Mouse (Mus musculus) neural tube, embryonic 13.5 days (tissue): ENCODE data around the gene Scd3. TPM values are rescaled to one million over a fixed set of nuclear protein-coding genes. Genes with fewer than 3 reads are reported as not detected.

Experiments
- ATAC-seq: fragments of 200-750 bp; cut with Nextera tagmentation; 2 replicates; pipeline ENCODE4 v1.8.0; 2017; ENCODE audit warnings: low read depth, mild to moderate bottlenecking, moderate TSS enrichment, moderate library complexity
- H3K27ac ChIP-seq: fragments of 300-500 bp; sonication (generic); replicated peaks from 2 replicates; pipeline ENCODE4 v1.5.1; 2015; ENCODE audit warnings: moderate library complexity, mild to moderate bottlenecking, inconsistent platforms
- H3K27me3 ChIP-seq: fragments of 300-500 bp; sonication (generic); 2 replicates; pipeline ENCODE4 v1.6.1; 2015; ENCODE audit warnings: mild to moderate bottlenecking, inconsistent platforms
- H3K36me3 ChIP-seq: fragments of 300-500 bp; sonication (generic); 2 replicates; pipeline ENCODE4 v1.6.1; 2015; ENCODE audit warnings: mild to moderate bottlenecking, inconsistent platforms
- H3K4me1 ChIP-seq: fragments of 300-500 bp; sonication (generic); replicated peaks from 2 replicates; pipeline ENCODE4 v1.6.1; 2015; ENCODE audit warnings: inconsistent platforms
- H3K4me2 ChIP-seq: fragments of 300-500 bp; sonication (generic); 2 replicates; pipeline ENCODE4 v1.6.1; 2015; ENCODE audit warnings: inconsistent platforms, mild to moderate bottlenecking, moderate library complexity
- H3K4me3 ChIP-seq: fragments of 300-500 bp; sonication (generic); 2 replicates; pipeline ENCODE4 v1.5.1; 2015; ENCODE audit warnings: mild to moderate bottlenecking, inconsistent platforms
- H3K9ac ChIP-seq: fragments of 300-500 bp; sonication (generic); 2 replicates; pipeline ENCODE4 v1.6.1; 2015; ENCODE audit warnings: moderate library complexity, mild to moderate bottlenecking, inconsistent platforms
- H3K9me3 ChIP-seq: fragments of 300-500 bp; sonication (generic); 2 replicates; pipeline ENCODE4 v1.6.1; 2016; ENCODE audit warnings: inconsistent platforms
- WGBS: fragments of 180-500 bp; shearing (Covaris S2); methylation state at CpG from one replicate; pipeline ENCODE4 v1.1.7; 2015; 5-methylcytosine and 5-hydroxymethylcytosine counted together
- polyA plus RNA-seq: library from polyadenylated mRNA; unstranded; fragments of >200 nt; fragmentation: Nextera tagmentation; extraction: Ambion mirVana; gene quantifications from 2 replicates; pipeline ENCODE4 v1.2.1, GENCODE M21; 2015

Scd3 gene
- polyA plus RNA-seq, 1 experiment from 2014 or later, result 2.9 TPM

DNA sequence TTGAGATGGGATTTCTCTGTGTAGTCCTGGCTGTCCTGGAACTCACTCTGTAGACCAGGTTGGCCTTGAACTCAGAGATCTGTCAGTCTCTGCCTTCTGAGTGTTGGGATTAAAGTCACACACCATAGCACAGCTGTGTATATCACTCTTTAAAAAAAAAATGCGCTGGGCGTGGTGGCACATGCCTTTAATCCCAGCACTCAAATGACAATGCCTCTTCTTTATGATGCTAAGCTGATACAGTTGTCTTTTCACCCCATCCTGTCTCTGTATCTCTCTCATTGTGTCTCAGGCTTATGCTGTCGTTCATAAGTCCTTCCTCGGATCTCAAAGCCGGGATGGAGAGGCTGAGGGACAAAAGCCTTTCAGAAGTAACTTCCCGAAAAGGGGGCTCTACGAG, 58.7 kb downstream of the Scd3 start:
- Histone ChIP-seq H3K27me3 (no peaks in the 10 kb centered on the region), H3K36me3 (no peaks in the 10 kb centered on the region), H3K4me3 (no peak overlapping the region), H3K4me1 (peaks cover 18% of the 10 kb centered on the region), H3K4me2 (no peak overlapping the region), H3K9ac (no peak overlapping the region), H3K9me3 (no peaks in the 10 kb centered on the region), H3K27ac (no peak overlapping the region)
- WGBS, result 80% methylated on average over 7 of the region's 7 CpGs
- ATAC-seq, result no peak

- H3K4me3 ChIP-seq, result no peak overlapping the region
- no peak overlapping the region for H3K27ac ChIP-seq
- H3K4me2 ChIP-seq, result no peak overlapping the region
- no peaks in the 10 kb centered on the region for H3K9me3 ChIP-seq
- WGBS, result 85% methylated on average over 3 of the region's 3 CpGs
- H3K27me3 ChIP-seq, result no peaks in the 10 kb centered on the region
- peaks cover 25% of the 10 kb centered on the region for H3K4me1 ChIP-seq
- no peaks in the 10 kb centered on the region for H3K36me3 ChIP-seq
- ATAC-seq, result no peak
- no peak overlapping the region for H3K9ac ChIP-seq
These were observed 60.5 kb downstream of the Scd3 start for GRCm38 (mm10) chr19:44263581-44263980.

- H3K4me3 ChIP-seq, result no peak overlapping the region
- no peak overlapping the region for H3K27ac ChIP-seq
- 76% methylated on average over 9 of the region's 9 CpGs for WGBS
- H3K4me1 ChIP-seq, result peaks cover 25% of the 10 kb centered on the region
- no peak overlapping the region for H3K4me2 ChIP-seq
- H3K36me3 ChIP-seq, result no peaks in the 10 kb centered on the region
- H3K27me3 ChIP-seq, result no peaks in the 10 kb centered on the region
- H3K9me3 ChIP-seq, result no peaks in the 10 kb centered on the region
- H3K9ac ChIP-seq, result no peak overlapping the region
- ATAC-seq, result no peak
These were observed 61.2 kb downstream of the Scd3 start for GRCm38 (mm10) chr19:44264226-44264625.

DNA sequence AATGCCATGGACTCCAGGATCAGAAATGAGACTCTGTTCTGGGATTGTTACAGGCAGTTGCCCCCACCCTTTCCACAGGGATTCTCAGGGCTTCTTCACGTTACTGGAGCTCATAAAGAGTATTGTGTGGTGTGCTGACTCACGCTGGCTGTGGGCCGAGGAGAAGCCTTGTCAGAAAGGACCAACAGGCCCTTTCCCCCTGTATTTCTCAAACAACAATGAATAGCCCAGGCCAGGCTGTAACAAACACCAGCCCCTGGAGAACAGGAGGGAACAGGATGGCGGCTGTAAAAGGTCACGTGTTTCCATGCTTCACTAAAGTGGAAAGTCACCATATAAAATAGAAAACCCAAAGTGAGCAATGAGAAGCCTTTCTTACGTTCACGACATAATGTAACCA, 62.2 kb downstream of the Scd3 start:
- Histone ChIP-seq H3K27ac (no peak overlapping the region; the same call in 1 of the 2 replicates), H3K4me2 (no peak overlapping the region), H3K27me3 (no peaks in the 10 kb centered on the region), H3K36me3 (no peaks in the 10 kb centered on the region), H3K9ac (no peak overlapping the region), H3K9me3 (no peaks in the 10 kb centered on the region), H3K4me1 (peaks cover 25% of the 10 kb centered on the region), H3K4me3 (no peak overlapping the region)
- 13% methylated on average over 7 of the region's 7 CpGs for WGBS
- ATAC-seq, result no peak

GRCm38 (mm10) chr19:44265911-44266337, 62.9 kb downstream of the Scd3 start:
- Histone ChIP-seq H3K4me3 (no peak overlapping the region), H3K27me3 (no peaks in the 10 kb centered on the region), H3K36me3 (no peaks in the 10 kb centered on the region), H3K4me1 (peaks cover 25% of the 10 kb centered on the region), H3K27ac (peak overlapping the region; percentile 95), H3K9ac (no peak overlapping the region), H3K4me2 (peak overlapping the region; percentile 80), H3K9me3 (no peaks in the 10 kb centered on the region)
- 18% methylated on average over 5 of the region's 5 CpGs for WGBS
- no peak for ATAC-seq

- ATAC-seq, result peak; percentile 15; the same call in 1 of the 2 replicates
- WGBS, result 1% methylated on average over 6 of the region's 6 CpGs
- H3K4me3 ChIP-seq, result peak overlapping the region; percentile 62
These were observed 63.4 kb downstream of the Scd3 start for GRCm38 (mm10) chr19:44266458-44266823.

DNA sequence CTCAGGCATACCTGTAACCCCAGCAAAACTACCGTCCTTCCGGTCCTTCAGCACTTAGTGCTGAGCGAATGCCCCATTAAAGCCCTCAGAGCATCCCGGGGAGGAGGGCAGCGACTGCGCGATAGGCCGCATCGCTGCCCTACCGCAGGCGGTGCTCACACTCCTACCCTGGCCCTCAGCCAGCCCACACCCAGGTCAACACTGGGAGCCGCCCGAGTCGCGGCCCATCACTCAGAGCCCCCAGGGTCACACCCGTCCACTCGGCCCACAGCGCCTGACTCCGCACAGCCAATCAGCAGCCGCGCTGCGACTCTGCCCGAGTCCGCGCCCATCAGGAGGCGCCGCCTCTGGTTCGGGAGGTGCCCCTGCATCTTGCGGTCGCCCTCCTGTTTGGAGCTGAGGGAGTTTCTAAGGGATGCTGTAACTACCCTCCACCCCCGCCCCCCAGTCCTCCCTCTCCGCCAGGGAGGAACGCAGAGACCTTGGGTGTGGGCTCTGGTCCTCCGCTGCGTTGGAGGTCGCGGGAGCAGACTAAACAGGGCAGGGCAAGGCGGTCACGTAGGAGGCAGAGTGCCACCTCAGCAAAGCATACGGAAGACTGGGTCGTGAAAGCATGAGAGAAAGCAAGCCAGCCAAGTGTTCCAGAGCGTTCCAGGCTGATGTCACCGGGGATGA, 63.9 kb downstream of the Scd3 start:
- peak overlapping the region; percentile 80 for H3K4me2 ChIP-seq
- H3K9me3 ChIP-seq, result no peaks in the 10 kb centered on the region
- peak overlapping the region; percentile 80 for H3K9ac ChIP-seq
- ATAC-seq, result peak; percentile 96
- H3K36me3 ChIP-seq, result no peaks in the 10 kb centered on the region
- peak overlapping the region; percentile 95 for H3K27ac ChIP-seq
- peak overlapping the region; percentile 62 for H3K4me3 ChIP-seq
- H3K4me1 ChIP-seq, result peaks cover 25% of the 10 kb centered on the region
- WGBS, result under 1% methylated on average over 42 of the region's 43 CpGs
- H3K27me3 ChIP-seq, result no peaks in the 10 kb centered on the region

More at GRCm38 (mm10) chr19:44266458-44266823, 63.4 kb downstream of the Scd3 start:
- Histone ChIP-seq H3K4me2 (peak overlapping the region; percentile 80), H3K27me3 (no peaks in the 10 kb centered on the region), H3K27ac (peak overlapping the region; percentile 95), H3K9ac (peak overlapping the region; percentile 80), H3K9me3 (no peaks in the 10 kb centered on the region), H3K4me1 (peaks cover 25% of the 10 kb centered on the region), H3K36me3 (no peaks in the 10 kb centered on the region)

DNA sequence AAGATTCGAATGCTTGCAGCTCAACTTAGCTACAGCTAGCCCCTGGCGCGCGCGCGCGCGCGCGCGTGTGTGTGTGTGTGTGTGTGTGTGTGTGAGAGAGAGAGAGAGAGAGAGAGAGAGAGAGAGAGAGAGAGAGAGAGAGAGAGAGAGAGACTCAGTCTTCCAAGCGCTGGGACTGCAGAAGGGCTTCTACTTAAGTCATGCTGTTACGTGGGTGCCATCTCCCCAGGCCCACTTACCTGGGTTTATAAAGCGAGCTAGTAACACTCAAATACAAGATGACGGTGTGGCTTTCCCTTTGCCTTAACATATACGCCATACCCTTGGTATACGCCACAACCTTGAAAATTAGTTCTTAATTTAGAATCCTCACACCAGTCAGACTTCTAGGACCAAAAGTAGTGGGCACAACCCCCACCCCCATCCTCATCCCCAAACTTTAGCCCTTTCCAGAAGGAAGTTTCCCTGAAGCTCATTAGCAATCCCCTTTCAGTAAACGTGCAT, 64.5 kb downstream of the Scd3 start:
- no peaks in the 10 kb centered on the region for H3K27me3 ChIP-seq
- H3K4me2 ChIP-seq, result peak overlapping the region; percentile 80
- H3K27ac ChIP-seq, result peak overlapping the region; percentile 95
- H3K9ac ChIP-seq, result peak overlapping the region; percentile 80
- H3K9me3 ChIP-seq, result no peaks in the 10 kb centered on the region
- peak; percentile 30 for ATAC-seq
- 11% methylated on average over 18 of the region's 18 CpGs for WGBS
- peak overlapping the region; percentile 62 for H3K4me3 ChIP-seq
- no peaks in the 10 kb centered on the region for H3K36me3 ChIP-seq
- peaks cover 25% of the 10 kb centered on the region for H3K4me1 ChIP-seq

GRCm38 (mm10) chr19:44273711-44274110, 70.6 kb downstream of the Scd3 start:
- ATAC-seq, result no peak
- Histone ChIP-seq H3K4me1 (no peaks in the 10 kb centered on the region; the same call in 1 of the 2 replicates), H3K27ac (no peak overlapping the region), H3K36me3 (no peaks in the 10 kb centered on the region), H3K9me3 (no peaks in the 10 kb centered on the region), H3K27me3 (no peaks in the 10 kb centered on the region), H3K9ac (no peak overlapping the region), H3K4me2 (no peak overlapping the region), H3K4me3 (no peak overlapping the region)
- WGBS, result 75% methylated on average over 4 of the region's 4 CpGs

DNA sequence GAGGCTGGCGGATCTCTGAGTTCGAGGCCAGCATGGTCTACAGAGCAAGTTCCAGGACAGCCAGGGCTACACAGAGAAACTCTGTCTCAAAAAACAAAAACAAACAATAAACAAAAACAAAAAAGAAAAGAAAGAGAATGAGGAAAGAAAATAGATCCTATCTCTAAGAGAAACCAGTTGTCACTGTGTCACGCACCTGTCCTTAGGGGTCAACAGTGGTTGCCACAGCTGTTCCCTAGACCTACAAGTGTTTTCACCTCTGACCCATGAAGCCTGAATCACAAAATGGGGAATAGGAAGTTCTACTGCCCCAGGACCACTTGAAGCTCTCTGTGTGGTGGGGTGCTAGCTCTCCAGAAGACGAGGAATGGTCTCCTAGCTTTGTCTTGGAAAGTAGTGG, 71.4 kb downstream of the Scd3 start:
- Histone ChIP-seq H3K9ac (no peak overlapping the region), H3K4me2 (no peak overlapping the region), H3K4me1 (no peaks in the 10 kb centered on the region; the same call in 1 of the 2 replicates), H3K4me3 (no peak overlapping the region), H3K27me3 (no peaks in the 10 kb centered on the region), H3K9me3 (no peaks in the 10 kb centered on the region), H3K36me3 (no peaks in the 10 kb centered on the region), H3K27ac (no peak overlapping the region)
- ATAC-seq, result no peak
- 91% methylated on average over 4 of the region's 4 CpGs for WGBS

DNA sequence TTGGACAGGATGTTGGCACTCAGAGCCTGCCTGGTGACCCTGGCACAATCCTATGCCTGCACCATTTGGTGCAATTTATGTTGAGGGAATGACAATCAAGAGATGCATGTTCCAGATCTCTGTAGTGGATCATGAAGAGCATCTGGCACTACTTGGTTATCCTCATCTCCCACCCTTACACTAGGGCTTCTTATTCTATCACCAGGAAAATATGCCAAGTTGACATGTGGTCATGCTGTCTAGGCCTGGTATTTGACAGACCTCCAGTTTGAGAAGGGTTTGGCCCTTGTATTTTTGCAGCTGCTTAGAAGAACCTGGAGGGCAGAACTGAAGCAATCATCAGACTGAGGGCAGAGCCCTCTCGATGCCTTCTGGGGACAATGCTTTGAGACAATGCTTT, 72.3 kb downstream of the Scd3 start:
- Histone ChIP-seq H3K4me3 (no peak overlapping the region), H3K9ac (no peak overlapping the region), H3K9me3 (no peaks in the 10 kb centered on the region), H3K4me2 (no peak overlapping the region), H3K27ac (no peak overlapping the region), H3K27me3 (no peaks in the 10 kb centered on the region), H3K36me3 (no peaks in the 10 kb centered on the region), H3K4me1 (peaks cover 7% of the 10 kb centered on the region)
- ATAC-seq, result no peak
- WGBS, result 94% methylated on average over 1 of the region's 1 CpGs

GRCm38 (mm10) chr19:44276861-44277260, 73.8 kb downstream of the Scd3 start:
- H3K9ac ChIP-seq, result no peak overlapping the region
- H3K4me3 ChIP-seq, result no peak overlapping the region
- ATAC-seq, result no peak
- H3K36me3 ChIP-seq, result no peaks in the 10 kb centered on the region
- H3K27ac ChIP-seq, result no peak overlapping the region
- H3K4me1 ChIP-seq, result peaks cover 19% of the 10 kb centered on the region
- H3K9me3 ChIP-seq, result no peaks in the 10 kb centered on the region
- WGBS, result 87% methylated on average over 5 of the region's 5 CpGs
- H3K4me2 ChIP-seq, result no peak overlapping the region
- H3K27me3 ChIP-seq, result no peaks in the 10 kb centered on the region

- Histone ChIP-seq H3K4me2 (no peak overlapping the region), H3K4me1 (peaks cover 29% of the 10 kb centered on the region), H3K36me3 (no peaks in the 10 kb centered on the region), H3K27me3 (no peaks in the 10 kb centered on the region), H3K9ac (no peak overlapping the region), H3K4me3 (no peak overlapping the region), H3K27ac (no peak overlapping the region), H3K9me3 (no peaks in the 10 kb centered on the region)
- WGBS, result 92% methylated on average over 8 of the region's 8 CpGs
- no peak for ATAC-seq
These were observed 74.9 kb downstream of the Scd3 start for GRCm38 (mm10) chr19:44277931-44278330.
